Mouse (Mus musculus): ENCODE data around the gene Lcat. TPM values are rescaled to one million over a fixed set of nuclear protein-coding genes. Genes with fewer than 3 reads are reported as not detected.
A peak's percentile ranks its signal among the peaks of the same experiment; 100 is the strongest.
"Not testable (repeated sequence)": the region's sequence is repeated elsewhere in the genome, so short reads cannot be mapped to it uniquely, and the experiment has no call there.

Gene Lcat
- polyA plus RNA-seq (2015; fragmentation: Nextera tagmentation; extraction: Ambion mirVana), result 70.8 and 85.2 TPM in 2 replicates

GRCm38 (mm10) chr8:105943321-105943739, at the start of gene Lcat:
Lcat (minus strand) TSS chr8:105943382.
- peak; percentile 61 for ATAC-seq (ENCODE audit: insufficient read depth)
- peaks cover 61% of the 10 kb centered on the region for H3K36me3 ChIP-seq (replicated peaks)
- peaks cover 18% of the 10 kb centered on the region for H3K4me1 ChIP-seq (replicated peaks)
- H3K9me3 ChIP-seq (replicated peaks), result no peaks in the 10 kb centered on the region
- peak within 1 kb of the TSS; percentile 72 for H3K27ac ChIP-seq (replicated peaks)
- H3K4me3 ChIP-seq (replicated peaks), result peak within 1 kb of the TSS; percentile 38
- WGBS (ENCODE audit: insufficient replicate concordance), result 55% methylated on average over 8 of the region's 8 CpGs
- H3K9ac ChIP-seq, result no peak within 1 kb of the TSS
- peak within 1 kb of the TSS; percentile 57 for H3K4me2 ChIP-seq
- H3K27me3 ChIP-seq, result no peaks in the 10 kb centered on the region

- no peaks in the 10 kb centered on the region for H3K9me3 ChIP-seq (replicated peaks)
- no peak overlapping the region for H3K9ac ChIP-seq
- no peaks in the 10 kb centered on the region for H3K36me3 ChIP-seq (replicated peaks)
- 42% methylated on average over 5 of the region's 5 CpGs for WGBS (ENCODE audit: insufficient replicate concordance)
- H3K27ac ChIP-seq (replicated peaks), result no peak overlapping the region
- H3K4me2 ChIP-seq, result no peak overlapping the region
- H3K4me3 ChIP-seq (replicated peaks), result no peak overlapping the region
- peaks cover 26% of the 10 kb centered on the region for H3K4me1 ChIP-seq (replicated peaks)
- no peak for ATAC-seq (ENCODE audit: insufficient read depth)
- H3K27me3 ChIP-seq, result peaks cover 24% of the 10 kb centered on the region
These were observed 49.3 kb upstream of the Lcat start for GRCm38 (mm10) chr8:105992499-105992898.

GRCm38 (mm10) chr8:105991546-105991945, 48.4 kb upstream of the Lcat start:
- no peak for ATAC-seq (ENCODE audit: insufficient read depth)
- H3K4me3 ChIP-seq (replicated peaks), result no peak overlapping the region
- H3K27me3 ChIP-seq, result peaks cover 24% of the 10 kb centered on the region
- WGBS (ENCODE audit: insufficient replicate concordance), result 50% methylated on average over 2 of the region's 2 CpGs
- no peak overlapping the region for H3K27ac ChIP-seq (replicated peaks)
- H3K36me3 ChIP-seq (replicated peaks), result no peaks in the 10 kb centered on the region
- H3K9me3 ChIP-seq (replicated peaks), result no peaks in the 10 kb centered on the region
- H3K4me1 ChIP-seq (replicated peaks), result peaks cover 16% of the 10 kb centered on the region; the same call in 1 of the 2 replicates
- no peak overlapping the region for H3K9ac ChIP-seq
- no peak overlapping the region for H3K4me2 ChIP-seq

- no peak within 1 kb of the TSS for H3K4me3 ChIP-seq (replicated peaks)
- no peak within 1 kb of the TSS for H3K9ac ChIP-seq
- H3K4me2 ChIP-seq, result peak within 1 kb of the TSS; percentile 35; the same call in 1 of the 2 replicates
- peaks cover 26% of the 10 kb centered on the region for H3K27me3 ChIP-seq
- H3K36me3 ChIP-seq (replicated peaks), result no peaks in the 10 kb centered on the region
- no peaks in the 10 kb centered on the region for H3K9me3 ChIP-seq (replicated peaks)
- WGBS (ENCODE audit: insufficient replicate concordance), result 10% methylated on average over 15 of the region's 15 CpGs
- peaks cover 11% of the 10 kb centered on the region; the same call in 1 of the 2 replicates for H3K4me1 ChIP-seq (replicated peaks)
- no peak within 1 kb of the TSS for H3K27ac ChIP-seq (replicated peaks)
- no peak; the same call in 1 of the 2 replicates for ATAC-seq (ENCODE audit: insufficient read depth)
These were observed 47.7 kb upstream of the Lcat start, which contains the start of gene Dus2 for GRCm38 (mm10) chr8:105990856-105991387. Dus2 (plus strand) TSS chr8:105991337.

GRCm38 (mm10) chr8:105988546-105988945, 45.4 kb upstream of the Lcat start:
- WGBS (ENCODE audit: insufficient replicate concordance), result 76% methylated on average over 11 of the region's 11 CpGs
- peaks cover 7% of the 10 kb centered on the region; the same call in 1 of the 2 replicates for H3K4me1 ChIP-seq (replicated peaks)
- H3K36me3 ChIP-seq (replicated peaks), result no peaks in the 10 kb centered on the region
- H3K27me3 ChIP-seq, result peaks cover 38% of the 10 kb centered on the region
- no peak overlapping the region for H3K4me2 ChIP-seq
- no peak overlapping the region for H3K27ac ChIP-seq (replicated peaks)
- ATAC-seq (ENCODE audit: insufficient read depth), result no peak
- no peaks in the 10 kb centered on the region for H3K9me3 ChIP-seq (replicated peaks)
- no peak overlapping the region for H3K4me3 ChIP-seq (replicated peaks)
- H3K9ac ChIP-seq, result no peak overlapping the region

- 41% methylated on average over 11 of the region's 11 CpGs for WGBS (ENCODE audit: insufficient replicate concordance)
- not testable (repeated sequence) for ATAC-seq (ENCODE audit: insufficient read depth)
These were observed 40.2 kb upstream of the Lcat start for GRCm38 (mm10) chr8:105983406-105983805.

GRCm38 (mm10) chr8:105981146-105981545, 38.0 kb upstream of the Lcat start:
- Histone ChIP-seq H3K36me3 (replicated peaks) (no peaks in the 10 kb centered on the region), H3K4me3 (replicated peaks) (no peak overlapping the region), H3K27me3 (0 out of 2 replicates have a peak, but pooled peaks cover 14% of the 10 kb centered on the region), H3K9ac (no peak overlapping the region), H3K27ac (replicated peaks) (no peak overlapping the region), H3K4me1 (replicated peaks) (peaks cover 7% of the 10 kb centered on the region; the same call in 1 of the 2 replicates), H3K4me2 (no peak overlapping the region), H3K9me3 (replicated peaks) (no peaks in the 10 kb centered on the region)
- WGBS (ENCODE audit: insufficient replicate concordance), result 74% methylated on average over 1 of the region's 1 CpGs
- ATAC-seq (ENCODE audit: insufficient read depth), result no peak

More at GRCm38 (mm10) chr8:105983406-105983805, 40.2 kb upstream of the Lcat start:
- H3K4me3 ChIP-seq (replicated peaks); H3K36me3 ChIP-seq (replicated peaks); H3K9ac ChIP-seq; H3K27ac ChIP-seq (replicated peaks); H3K4me2 ChIP-seq; H3K9me3 ChIP-seq (replicated peaks); H3K4me1 ChIP-seq (replicated peaks): not testable (repeated sequence)
- peaks cover 22% of the 10 kb centered on the region for H3K27me3 ChIP-seq

- ATAC-seq (ENCODE audit: insufficient read depth), result no peak
- Histone ChIP-seq H3K4me1 (replicated peaks) (peaks cover 9% of the 10 kb centered on the region; the same call in 1 of the 2 replicates), H3K9ac (no peak within 1 kb of the TSS), H3K27me3 (no peaks in the 10 kb centered on the region), H3K4me2 (no peak within 1 kb of the TSS), H3K9me3 (replicated peaks) (no peaks in the 10 kb centered on the region), H3K4me3 (replicated peaks) (no peak within 1 kb of the TSS), H3K27ac (replicated peaks) (no peak within 1 kb of the TSS), H3K36me3 (replicated peaks) (no peaks in the 10 kb centered on the region)
- 88% methylated on average over 15 of the region's 15 CpGs for WGBS (ENCODE audit: insufficient replicate concordance)
These were observed 36.1 kb upstream of the Lcat start, which contains the start of gene Dpep3 for GRCm38 (mm10) chr8:105979325-105979724. Dpep3 (minus strand) TSS chr8:105979429.

GRCm38 (mm10) chr8:105975363-105975762, 32.2 kb upstream of the Lcat start:
- WGBS (ENCODE audit: insufficient replicate concordance), result 69% methylated on average over 7 of the region's 7 CpGs
- ATAC-seq (ENCODE audit: insufficient read depth), result no peak

GRCm38 (mm10) chr8:105971019-105971720, 28.0 kb upstream of the Lcat start:
- Histone ChIP-seq H3K36me3 (replicated peaks) (no peaks in the 10 kb centered on the region), H3K4me3 (replicated peaks) (no peak overlapping the region), H3K9me3 (replicated peaks) (no peaks in the 10 kb centered on the region), H3K4me1 (replicated peaks) (peaks cover 30% of the 10 kb centered on the region), H3K9ac (no peak overlapping the region), H3K27ac (replicated peaks) (no peak overlapping the region), H3K27me3 (no peaks in the 10 kb centered on the region), H3K4me2 (no peak overlapping the region)
- ATAC-seq (ENCODE audit: insufficient read depth), result no peak
- 71% methylated on average over 8 of the region's 8 CpGs for WGBS (ENCODE audit: insufficient replicate concordance)

More at GRCm38 (mm10) chr8:105975363-105975762, 32.2 kb upstream of the Lcat start:
- no peaks in the 10 kb centered on the region for H3K27me3 ChIP-seq
- no peaks in the 10 kb centered on the region for H3K36me3 ChIP-seq (replicated peaks)
- H3K4me3 ChIP-seq (replicated peaks), result no peak overlapping the region
- no peak overlapping the region for H3K4me2 ChIP-seq
- H3K9ac ChIP-seq, result no peak overlapping the region
- 0 out of 2 replicates have a peak, but pooled peaks cover 13% of the 10 kb centered on the region for H3K4me1 ChIP-seq (replicated peaks)
- H3K9me3 ChIP-seq (replicated peaks), result no peaks in the 10 kb centered on the region
- no peak overlapping the region for H3K27ac ChIP-seq (replicated peaks)

- no peak for ATAC-seq (ENCODE audit: insufficient read depth)
- Histone ChIP-seq H3K27me3 (no peaks in the 10 kb centered on the region), H3K9ac (no peak overlapping the region), H3K36me3 (replicated peaks) (no peaks in the 10 kb centered on the region), H3K4me1 (replicated peaks) (peaks cover 47% of the 10 kb centered on the region), H3K4me3 (replicated peaks) (no peak overlapping the region), H3K4me2 (no peak overlapping the region), H3K27ac (replicated peaks) (no peak overlapping the region), H3K9me3 (replicated peaks) (no peaks in the 10 kb centered on the region)
- 63% methylated on average over 1 of the region's 1 CpGs for WGBS (ENCODE audit: insufficient replicate concordance)
These were observed 26.2 kb upstream of the Lcat start for GRCm38 (mm10) chr8:105969367-105969766.

Measured in liver, embryonic 15.5 days (tissue).